Mouse (Mus musculus): ENCODE measurements around the gene Pnma5.
"Not testable (repeated sequence)": the region's sequence is repeated elsewhere in the genome, so short reads cannot be mapped to it uniquely, and the experiment has no call there.

Gene Pnma5

GRCm38 (mm10) chrX:73037003-73037402, at the start of gene Pnma5:
TSS of gene Pnma5 (minus strand) at chrX:73037103.
- DNase-seq, result no peak

GRCm38 (mm10) chrX:73082267-73083055, 45.6 kb upstream of the Pnma5 start, which contains the start of gene Xlr4a:
TSS of gene Xlr4a (minus strand) at chrX:73082478.
- not testable (repeated sequence) for DNase-seq

GRCm38 (mm10) chrX:73066765-73067312, 29.9 kb upstream of the Pnma5 start:
- DNase-seq, result not testable (repeated sequence)

GRCm38 (mm10) chrX:73064415-73064793, 27.5 kb upstream of the Pnma5 start, which contains the start of gene Pnma3:
TSS of gene Pnma3 (plus strand) at chrX:73064787.
- no peak for DNase-seq

GRCm38 (mm10) chrX:73063512-73064414, 26.9 kb upstream of the Pnma5 start:
- DNase-seq, result no peak

- DNase-seq, result no peak
Measured at GRCm38 (mm10) chrX:73062323-73062722, 25.4 kb upstream of the Pnma5 start.

GRCm38 (mm10) chrX:73061528-73061927, 24.6 kb upstream of the Pnma5 start:
- no peak for DNase-seq

- peak; percentile 88 to 92 for DNase-seq
Measured at GRCm38 (mm10) chrX:73053860-73054563, 17.1 kb upstream of the Pnma5 start.

- no peak for DNase-seq
Measured at GRCm38 (mm10) chrX:73039666-73040065, 2.8 kb upstream of the Pnma5 start.

- no peak for DNase-seq
Measured at GRCm38 (mm10) chrX:73038831-73039230, 1.9 kb upstream of the Pnma5 start.

- peak; percentile 17 to 21 for DNase-seq
Measured at GRCm38 (mm10) chrX:73012846-73013245, 24.1 kb downstream of the Pnma5 start.

GRCm38 (mm10) chrX:73007597-73008479, 29.1 kb downstream of the Pnma5 start:
- peak; percentile 94 for DNase-seq

GRCm38 (mm10) chrX:73005678-73006077, 31.2 kb downstream of the Pnma5 start:
- DNase-seq, result no peak

- DNase-seq, result no peak
Measured at GRCm38 (mm10) chrX:73003110-73003509, 33.8 kb downstream of the Pnma5 start.

- no peak for DNase-seq
Measured at GRCm38 (mm10) chrX:72995542-72995941, 41.4 kb downstream of the Pnma5 start.

GRCm38 (mm10) chrX:72992291-72992919, 44.5 kb downstream of the Pnma5 start:
- DNase-seq, result no peak

GRCm38 (mm10) chrX:72990581-72990980, 46.3 kb downstream of the Pnma5 start:
- DNase-seq, result no peak

- DNase-seq, result peak in 1 of 2 experiments; percentile 14
Measured at GRCm38 (mm10) chrX:72988431-72988830, 48.5 kb downstream of the Pnma5 start.

GRCm38 (mm10) chrX:72987520-72987905, 49.4 kb downstream of the Pnma5 start:
- no peak for DNase-seq

GRCm38 (mm10) chrX:72986841-72987519, 49.9 kb downstream of the Pnma5 start, which contains the start of gene Zfp185:
TSS of gene Zfp185 (plus strand) at chrX:72987339.
- DNase-seq, result peak; percentile 76 to 78
